Mouse (Mus musculus) intestine, embryonic 16.5 days (tissue): Measurements from ENCODE around the gene Nploc4. TPM values are rescaled to one million over a fixed set of nuclear protein-coding genes. Genes with fewer than 3 reads are reported as not detected.
A peak's percentile ranks its signal among the peaks of the same experiment; 100 is the strongest.

Experiments
- ATAC-seq: fragments of 200-750 bp; cut with Nextera tagmentation; 2 replicates; pipeline ENCODE4 v1.8.0; 2017; ENCODE audit warnings: moderate TSS enrichment, moderate library complexity
- H3K27ac ChIP-seq: fragments of 300-500 bp; sonication (generic); 2 replicates; pipeline ENCODE4 v1.5.1; 2014; ENCODE audit warnings: mild to moderate bottlenecking, low read length
- H3K27me3 ChIP-seq: fragments of 300-500 bp; sonication (generic); replicated peaks from 2 replicates; pipeline ENCODE4 v1.6.1; 2014; ENCODE audit warnings: low read length, control low read depth, mixed read lengths; ENCODE audit not compliant: control insufficient read depth, insufficient read depth
- H3K36me3 ChIP-seq: fragments of 300-500 bp; sonication (generic); 2 replicates; pipeline ENCODE4 v1.6.1; 2014; ENCODE audit warnings: low read length, control low read depth; ENCODE audit not compliant: control insufficient read depth, insufficient read depth
- H3K4me1 ChIP-seq: fragments of 300-500 bp; sonication (generic); 2 replicates; pipeline ENCODE4 v1.6.1; 2014; ENCODE audit warnings: low read length, control low read depth, mixed read lengths; ENCODE audit not compliant: control insufficient read depth, insufficient read depth
- H3K4me2 ChIP-seq: fragments of 300-500 bp; sonication (generic); 2 replicates; pipeline ENCODE4 v1.6.1; 2014; ENCODE audit warnings: low read depth, low read length, control low read depth
- H3K4me3 ChIP-seq: fragments of 300-500 bp; sonication (generic); 2 replicates; pipeline ENCODE4 v1.5.1; 2014; ENCODE audit warnings: mild to moderate bottlenecking, low read length
- H3K9ac ChIP-seq: fragments of 300-500 bp; sonication (generic); 2 replicates; pipeline ENCODE4 v1.6.1; 2014; ENCODE audit warnings: low read depth, low read length
- H3K9me3 ChIP-seq: fragments of 300-500 bp; sonication (generic); 2 replicates; pipeline ENCODE4 v1.6.1; 2016; ENCODE audit warnings: low read length, control low read depth; ENCODE audit not compliant: control insufficient read depth
- WGBS: fragments of 180-500 bp; shearing (Covaris S2); extraction: QIAGEN DNeasy Blood & Tissue Kit; methylation state at CpG from one replicate; pipeline ENCODE4 v1.1.7; 2014; 5-methylcytosine and 5-hydroxymethylcytosine counted together
- polyA plus RNA-seq: library from polyadenylated mRNA; unstranded; fragments of >200 nt; fragmentation: Nextera tagmentation; extraction: Ambion mirVana; gene quantifications from 2 replicates; pipeline ENCODE4 v1.2.1, GENCODE M21; 2015

Gene Nploc4
- polyA plus RNA-seq, 1 experiment from 2014 or later: 19.5 TPM

DNA sequence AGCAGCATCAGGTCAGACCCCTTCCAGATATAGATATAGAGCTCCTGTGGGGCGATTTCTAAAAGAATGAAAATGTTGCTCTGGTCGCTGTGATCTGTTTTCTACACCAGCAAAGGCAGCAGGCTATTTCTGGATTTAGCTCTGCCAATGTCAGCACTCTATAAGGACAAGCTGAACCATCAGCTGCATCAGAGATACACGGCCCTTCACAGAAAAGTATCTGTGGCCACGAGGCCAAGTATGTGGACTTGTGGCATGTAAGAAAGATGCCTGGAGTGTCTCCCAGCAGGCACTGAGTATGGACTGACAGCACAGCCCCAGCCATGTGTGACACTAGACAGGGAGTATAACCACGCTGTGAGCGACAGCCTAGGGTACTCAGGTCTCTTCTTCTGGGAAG is 50.9 kb downstream of the Nploc4 start:
- no peak overlapping the region for H3K4me2 ChIP-seq
- no peak overlapping the region for H3K4me3 ChIP-seq
- WGBS: 93% methylated on average over 6 of the region's 6 CpGs
- no peaks in the 10 kb centered on the region for H3K4me1 ChIP-seq
- no peaks in the 10 kb centered on the region for H3K27me3 ChIP-seq
- no peaks in the 10 kb centered on the region for H3K9me3 ChIP-seq
- H3K9ac ChIP-seq: no peak overlapping the region
- peaks cover 28% of the 10 kb centered on the region for H3K36me3 ChIP-seq
- H3K27ac ChIP-seq: no peak overlapping the region
- ATAC-seq: no peak

DNA sequence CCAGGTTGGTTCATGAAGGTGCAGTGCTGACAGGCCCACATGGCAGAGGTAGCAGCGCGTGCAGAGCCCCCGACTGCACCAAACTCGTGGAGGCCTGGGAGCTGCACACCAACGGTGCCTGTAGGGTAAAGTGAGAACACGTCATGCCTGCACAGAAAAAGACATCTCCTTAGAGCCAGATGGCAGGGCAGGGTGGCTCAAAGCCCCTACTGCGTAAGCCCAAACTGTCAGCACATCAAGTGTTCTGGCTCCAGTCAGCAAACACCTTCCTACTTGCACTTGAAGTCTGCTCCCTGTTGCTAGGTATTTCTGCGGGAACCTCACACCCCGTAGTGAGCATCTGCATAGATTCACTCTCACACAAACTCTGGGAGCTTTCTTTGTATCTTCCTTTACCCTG is 55.0 kb downstream of the Nploc4 start:
- peaks cover 19% of the 10 kb centered on the region for H3K36me3 ChIP-seq
- 92% methylated on average over 9 of the region's 9 CpGs for WGBS

DNA sequence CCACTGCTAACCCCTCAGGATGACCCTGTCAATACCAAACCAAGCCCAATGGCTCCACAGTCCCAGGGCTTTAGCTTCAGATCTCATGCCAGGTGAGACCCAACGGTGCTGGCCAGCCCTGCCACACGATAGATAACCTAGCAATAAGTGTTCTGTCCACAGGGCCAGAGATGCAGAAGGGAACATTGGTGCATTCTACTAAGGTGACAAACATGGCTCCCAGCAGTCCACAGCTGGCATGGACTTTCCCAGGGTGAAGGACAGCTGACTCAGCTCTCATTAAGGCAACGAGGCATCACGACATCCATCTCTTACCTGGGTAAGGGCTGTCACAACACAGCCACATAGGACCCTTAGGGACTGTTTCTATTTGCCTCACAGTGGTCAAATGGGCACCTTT is 56.4 kb downstream of the Nploc4 start:
- H3K4me1 ChIP-seq: peaks cover 16% of the 10 kb centered on the region
- ATAC-seq: no peak
- peaks cover 23% of the 10 kb centered on the region for H3K36me3 ChIP-seq
- H3K27me3 ChIP-seq: no peaks in the 10 kb centered on the region
- H3K4me3 ChIP-seq: no peak overlapping the region
- no peak overlapping the region for H3K27ac ChIP-seq
- no peaks in the 10 kb centered on the region for H3K9me3 ChIP-seq
- H3K9ac ChIP-seq: no peak overlapping the region
- 95% methylated on average over 4 of the region's 4 CpGs for WGBS
- no peak overlapping the region for H3K4me2 ChIP-seq

More for the DNA sequence above, 55.0 kb downstream of the Nploc4 start:
- H3K27me3 ChIP-seq: no peaks in the 10 kb centered on the region
- H3K4me1 ChIP-seq: peaks cover 11% of the 10 kb centered on the region; the same call in 1 of the 2 replicates
- no peak for ATAC-seq
- no peak overlapping the region for H3K4me2 ChIP-seq
- no peaks in the 10 kb centered on the region for H3K9me3 ChIP-seq
- H3K9ac ChIP-seq: no peak overlapping the region; the same call in 1 of the 2 replicates
- H3K4me3 ChIP-seq: no peak overlapping the region
- no peak overlapping the region for H3K27ac ChIP-seq

DNA sequence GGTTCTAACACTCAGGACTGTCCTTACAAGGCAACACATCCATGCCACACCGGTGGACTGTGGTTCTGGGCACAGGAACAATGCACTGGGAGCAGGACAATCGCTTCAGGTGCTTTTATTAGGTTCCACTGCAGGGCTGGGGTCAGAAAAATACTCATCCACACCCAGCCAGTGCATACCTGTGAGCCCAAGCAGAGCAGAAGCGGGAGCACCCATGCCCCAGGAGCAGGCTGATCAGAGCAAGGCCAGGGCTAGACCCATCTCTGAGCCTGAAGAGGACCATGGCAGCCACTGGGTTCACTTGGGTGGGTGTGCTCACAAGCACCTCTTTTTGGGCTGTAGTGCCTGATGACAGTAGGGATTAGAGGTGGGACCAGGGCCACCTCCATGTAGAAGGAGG is 57.2 kb downstream of the Nploc4 start:
- H3K27me3 ChIP-seq: no peaks in the 10 kb centered on the region
- H3K4me3 ChIP-seq: no peak overlapping the region
- H3K36me3 ChIP-seq: peaks cover 23% of the 10 kb centered on the region
- H3K4me2 ChIP-seq: no peak overlapping the region
- no peak overlapping the region for H3K27ac ChIP-seq
- no peak for ATAC-seq
- H3K9me3 ChIP-seq: no peaks in the 10 kb centered on the region
- H3K4me1 ChIP-seq: peaks cover 16% of the 10 kb centered on the region
- H3K9ac ChIP-seq: no peak overlapping the region
- WGBS: 96% methylated on average over 3 of the region's 3 CpGs

GRCm38 (mm10) chr11:120378611-120379540 is 58.6 kb downstream of the Nploc4 start, which contains the start of gene Faap100:
TSS of gene Faap100 (minus strand) at chr11:120378764.
- Histone ChIP-seq H3K27ac (peak within 1 kb of the TSS; percentile 59), H3K4me1 (peaks cover 16% of the 10 kb centered on the region)

DNA sequence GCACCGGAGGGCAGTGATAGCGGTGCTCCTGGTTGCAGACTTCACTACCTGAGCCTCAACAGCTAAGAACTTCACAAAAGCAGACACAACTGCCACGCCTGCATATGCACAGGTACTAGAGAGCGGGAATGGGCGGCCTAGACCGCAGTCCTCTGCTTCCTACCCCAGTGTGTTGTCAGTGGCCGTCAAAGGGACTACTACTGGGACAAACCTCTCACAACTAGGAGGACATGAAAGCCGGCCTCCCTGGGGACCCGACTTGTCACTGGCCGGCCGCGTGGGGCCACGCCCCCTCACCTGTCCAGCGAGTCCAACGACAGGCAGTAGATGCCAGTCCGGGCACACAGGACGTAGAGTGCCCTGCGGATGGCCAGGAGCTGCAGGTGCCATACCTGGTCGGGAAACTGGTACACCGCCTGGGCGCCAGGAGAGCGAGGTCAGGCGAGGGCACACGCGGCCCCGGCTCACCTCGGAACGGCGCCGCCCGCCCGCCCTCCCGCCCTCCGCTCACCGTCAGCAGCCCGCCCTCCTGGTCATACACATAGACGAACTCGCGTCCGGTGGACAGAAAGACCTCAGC is 59.4 kb downstream of the Nploc4 start:
- WGBS: 2% methylated on average over 36 of the region's 40 CpGs
- Histone ChIP-seq H3K27ac (peak overlapping the region; percentile 33; the same call in 1 of the 2 replicates), H3K4me2 (peak overlapping the region; percentile 88), H3K27me3 (no peaks in the 10 kb centered on the region), H3K36me3 (peaks cover 23% of the 10 kb centered on the region), H3K9me3 (no peaks in the 10 kb centered on the region), H3K9ac (peak overlapping the region; percentile 82), H3K4me1 (peaks cover 16% of the 10 kb centered on the region), H3K4me3 (peak overlapping the region; percentile 86)
- peak; percentile 75 for ATAC-seq

More at GRCm38 (mm10) chr11:120378611-120379540, 58.6 kb downstream of the Nploc4 start, which contains the start of gene Faap100:
- Histone ChIP-seq H3K36me3 (peaks cover 18% of the 10 kb centered on the region), H3K27me3 (no peaks in the 10 kb centered on the region), H3K4me3 (peak within 1 kb of the TSS; percentile 86), H3K4me2 (peak within 1 kb of the TSS; percentile 88), H3K9me3 (no peaks in the 10 kb centered on the region), H3K9ac (peak within 1 kb of the TSS; percentile 82)
- WGBS: 7% methylated on average over 54 of the region's 54 CpGs
- peak; percentile 90 for ATAC-seq

DNA sequence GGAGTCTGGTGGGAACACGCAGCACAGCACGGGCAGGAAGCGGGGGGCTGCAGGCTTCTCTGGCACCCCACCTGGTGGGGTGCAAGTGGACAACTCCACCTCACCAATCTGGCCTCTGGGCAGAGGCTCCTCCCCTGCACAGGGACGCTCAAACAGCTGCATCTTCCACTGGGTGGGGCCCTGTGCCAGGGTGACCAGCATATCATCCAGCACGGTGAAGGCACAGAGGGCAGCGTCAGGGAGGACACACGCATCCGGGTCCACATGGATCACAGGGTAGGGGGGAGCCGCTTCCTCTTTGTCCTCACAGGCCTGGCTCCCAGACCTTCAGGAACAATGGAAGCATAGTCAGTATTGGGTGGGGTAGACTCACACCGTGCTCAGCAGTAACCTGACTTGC is 60.2 kb downstream of the Nploc4 start:
- Histone ChIP-seq H3K4me1 (peaks cover 16% of the 10 kb centered on the region), H3K4me3 (peak overlapping the region; percentile 86; the same call in 1 of the 2 replicates), H3K27me3 (no peaks in the 10 kb centered on the region), H3K4me2 (peak overlapping the region; percentile 88), H3K9me3 (no peaks in the 10 kb centered on the region), H3K27ac (no peak overlapping the region), H3K9ac (peak overlapping the region; percentile 82), H3K36me3 (peaks cover 26% of the 10 kb centered on the region)
- ATAC-seq: no peak
- 63% methylated on average over 10 of the region's 10 CpGs for WGBS

GRCm38 (mm10) chr11:120376302-120377160 is 61.0 kb downstream of the Nploc4 start:
- no peak overlapping the region for H3K4me3 ChIP-seq
- no peak overlapping the region for H3K4me2 ChIP-seq
- H3K9ac ChIP-seq: 0 out of 2 replicates have a peak overlapping the region, but pooled peaks have one; percentile 82
- 90% methylated on average over 17 of the region's 17 CpGs for WGBS
- peaks cover 20% of the 10 kb centered on the region for H3K36me3 ChIP-seq
- H3K27ac ChIP-seq: no peak overlapping the region
- no peak for ATAC-seq
- peaks cover 16% of the 10 kb centered on the region for H3K4me1 ChIP-seq
- no peaks in the 10 kb centered on the region for H3K9me3 ChIP-seq
- H3K27me3 ChIP-seq: no peaks in the 10 kb centered on the region
